Mouse (Mus musculus): ENCODE data around the gene Olfr266. TPM values are rescaled to one million over a fixed set of nuclear protein-coding genes. Genes with fewer than 3 reads are reported as not detected.

The Olfr266 gene
- polyA plus RNA-seq (2012; rRNA removed) (not detected in 2 replicates), polyA plus RNA-seq (2014; fragmentation: Nextera tagmentation; extraction: Ambion mirVana) (not detected in 2 replicates)

DNA sequence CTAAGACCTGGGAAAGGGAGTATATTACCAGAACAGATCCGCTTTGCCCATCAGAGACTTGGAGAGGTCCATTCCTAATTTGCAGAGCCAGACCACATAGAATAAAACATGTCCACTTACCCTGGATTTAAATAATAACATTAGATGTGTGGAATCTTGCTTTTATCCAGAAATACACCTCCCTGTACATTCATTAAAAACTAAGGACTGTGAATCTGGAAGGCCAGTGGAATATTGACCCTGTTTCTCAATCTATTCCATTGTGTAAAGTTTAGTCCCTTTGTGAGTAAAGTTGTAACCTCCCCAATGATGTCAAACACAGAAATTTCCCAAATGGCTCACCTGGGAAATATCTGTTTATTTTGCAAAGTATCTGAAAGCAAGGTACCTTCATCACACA lies at the start of gene Olfr266:
Olfr266 (minus strand) TSS at position 101 of the 400 bp plus-strand sequence.
- no peak within 1 kb of the TSS for H3K4me3 ChIP-seq (replicated peaks; ENCODE audit: low read length)

DNA sequence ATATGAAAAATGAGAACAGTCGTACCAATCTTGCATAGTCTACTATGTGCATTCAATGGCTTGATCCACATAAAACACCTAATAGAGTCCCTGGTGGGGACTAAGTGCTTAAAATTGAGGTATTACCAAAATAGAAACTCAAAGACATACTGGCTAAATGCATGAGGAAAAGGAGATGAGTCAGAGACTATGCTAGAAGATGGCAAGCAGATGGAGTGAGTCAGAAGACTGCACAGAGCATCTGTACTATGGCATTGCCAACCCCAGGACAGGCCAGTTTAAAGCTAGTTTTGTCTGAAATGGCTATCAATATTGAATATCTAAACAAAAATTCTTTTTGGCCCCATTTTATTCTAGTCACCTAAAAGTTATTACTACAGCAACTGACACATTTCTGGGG lies 49.5 kb upstream of the Olfr266 start:
- DNase-seq (ENCODE audit: low spot score), result no peak
- no peak for TF ChIP-seq POLR2A (IDR thresholded peaks at IDR 0.05; ENCODE audit: borderline replicate concordance, extremely low read depth, insufficient read depth, insufficient read length)
- ATAC-seq (ENCODE audit: low FRiP score, low read depth), result no peak
- H3K27ac ChIP-seq (replicated peaks; ENCODE audit: low read depth, low read length), result no peak overlapping the region
- H3K27me3 ChIP-seq (ENCODE audit: control insufficient read depth, insufficient read depth, low read length), result no peaks in the 10 kb centered on the region
- H3K4me1 ChIP-seq (ENCODE audit: control insufficient read depth, insufficient read depth, low read length), result no peaks in the 10 kb centered on the region
- 94% methylated on average over 1 of the region's 1 CpGs for WGBS
- no peak overlapping the region for H3K4me3 ChIP-seq (replicated peaks; ENCODE audit: low read length)
- no peak overlapping the region for H3K9ac ChIP-seq (ENCODE audit: low read depth, low read length, severe bottlenecking)
- H3K4me2 ChIP-seq (replicated peaks; ENCODE audit: low read depth, low read length, severe bottlenecking), result no peak overlapping the region
- no peaks in the 10 kb centered on the region for H3K36me3 ChIP-seq (ENCODE audit: control insufficient read depth, insufficient read depth, low read length)
- no peaks in the 10 kb centered on the region for H3K9me3 ChIP-seq (ENCODE audit: control insufficient read depth, low read length)

More for the DNA sequence above, at the start of gene Olfr266:
- no peak for TF ChIP-seq POLR2A (IDR thresholded peaks at IDR 0.05; ENCODE audit: borderline replicate concordance, extremely low read depth, insufficient read depth, insufficient read length)
- Histone ChIP-seq H3K4me2 (replicated peaks; ENCODE audit: low read depth, low read length, severe bottlenecking) (no peak within 1 kb of the TSS), H3K9ac (ENCODE audit: low read depth, low read length, severe bottlenecking) (no peak within 1 kb of the TSS), H3K27ac (replicated peaks; ENCODE audit: low read depth, low read length) (no peak within 1 kb of the TSS), H3K4me1 (ENCODE audit: control insufficient read depth, insufficient read depth, low read length) (no peaks in the 10 kb centered on the region), H3K27me3 (ENCODE audit: control insufficient read depth, insufficient read depth, low read length) (no peaks in the 10 kb centered on the region), H3K36me3 (ENCODE audit: control insufficient read depth, insufficient read depth, low read length) (no peaks in the 10 kb centered on the region), H3K9me3 (ENCODE audit: control insufficient read depth, low read length) (peaks cover under 1% of the 10 kb centered on the region; the same call in 1 of the 2 replicates)
- no peak for DNase-seq (ENCODE audit: low spot score)
- ATAC-seq (ENCODE audit: low FRiP score, low read depth), result no peak
- WGBS, result 87% methylated on average over 1 of the region's 1 CpGs

DNA sequence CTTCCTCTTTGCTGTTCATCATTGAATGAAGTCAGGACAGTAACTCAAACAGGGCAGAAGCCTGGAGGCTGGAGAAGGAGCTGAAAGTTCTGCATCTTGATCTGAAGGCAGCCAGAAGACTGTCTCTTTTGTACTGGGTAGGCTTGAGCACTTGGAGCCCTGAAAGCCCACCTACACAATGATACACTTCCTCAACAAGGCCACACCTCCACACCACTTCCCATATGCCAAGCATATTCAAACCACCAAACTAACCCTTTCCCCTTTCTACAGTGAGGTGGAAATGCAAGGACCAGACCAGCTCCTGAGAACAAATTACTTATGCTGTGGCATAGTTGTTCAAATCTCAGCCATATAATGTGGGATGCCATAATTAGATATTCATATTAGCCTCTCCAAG lies 46.8 kb upstream of the Olfr266 start:
- ATAC-seq (ENCODE audit: low FRiP score, low read depth), result no peak
- no peaks in the 10 kb centered on the region for H3K27me3 ChIP-seq (ENCODE audit: control insufficient read depth, insufficient read depth, low read length)

DNA sequence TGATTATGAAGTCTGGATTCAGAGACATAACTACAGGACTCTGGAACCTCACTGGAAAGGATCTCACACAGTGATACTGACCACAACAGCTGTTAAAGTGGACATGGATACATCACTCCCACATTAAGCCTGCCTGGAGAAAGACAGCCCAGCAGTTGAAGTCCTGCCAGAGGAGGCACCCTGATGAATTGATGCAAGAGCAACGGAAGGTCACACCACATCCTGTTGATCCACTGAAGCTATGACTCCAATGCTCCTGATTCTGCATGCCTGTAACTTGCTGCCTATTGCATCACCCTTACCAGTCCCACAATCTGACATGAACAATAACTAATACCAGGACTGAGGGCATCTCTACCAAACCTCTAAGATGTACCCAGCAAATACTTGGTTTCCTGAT lies 6.0 kb upstream of the Olfr266 start:
- no peaks in the 10 kb centered on the region for H3K4me1 ChIP-seq (ENCODE audit: control insufficient read depth, insufficient read depth, low read length)
- H3K36me3 ChIP-seq (ENCODE audit: control insufficient read depth, insufficient read depth, low read length), result no peaks in the 10 kb centered on the region
- TF ChIP-seq POLR2A (IDR thresholded peaks at IDR 0.05; ENCODE audit: borderline replicate concordance, extremely low read depth, insufficient read depth, insufficient read length), result no peak
- no peak for ATAC-seq (ENCODE audit: low FRiP score, low read depth)
- H3K4me2 ChIP-seq (replicated peaks; ENCODE audit: low read depth, low read length, severe bottlenecking), result no peak overlapping the region
- H3K9me3 ChIP-seq (ENCODE audit: control insufficient read depth, low read length), result 0 out of 2 replicates have a peak, but pooled peaks cover 5% of the 10 kb centered on the region
- no peaks in the 10 kb centered on the region for H3K27me3 ChIP-seq (ENCODE audit: control insufficient read depth, insufficient read depth, low read length)
- H3K4me3 ChIP-seq (replicated peaks; ENCODE audit: low read length), result no peak overlapping the region
- no peak overlapping the region for H3K27ac ChIP-seq (replicated peaks; ENCODE audit: low read depth, low read length)
- no peak overlapping the region for H3K9ac ChIP-seq (ENCODE audit: low read depth, low read length, severe bottlenecking)
- WGBS, result 53% methylated on average over 1 of the region's 1 CpGs
- DNase-seq (ENCODE audit: low spot score), result no peak

More for the DNA sequence above, 46.8 kb upstream of the Olfr266 start:
- Histone ChIP-seq H3K4me1 (ENCODE audit: control insufficient read depth, insufficient read depth, low read length) (no peaks in the 10 kb centered on the region), H3K4me3 (replicated peaks; ENCODE audit: low read length) (no peak overlapping the region), H3K4me2 (replicated peaks; ENCODE audit: low read depth, low read length, severe bottlenecking) (no peak overlapping the region), H3K9me3 (ENCODE audit: control insufficient read depth, low read length) (no peaks in the 10 kb centered on the region), H3K36me3 (ENCODE audit: control insufficient read depth, insufficient read depth, low read length) (no peaks in the 10 kb centered on the region), H3K27ac (replicated peaks; ENCODE audit: low read depth, low read length) (no peak overlapping the region), H3K9ac (ENCODE audit: low read depth, low read length, severe bottlenecking) (no peak overlapping the region)
- DNase-seq (ENCODE audit: low spot score), result no peak
- no peak for TF ChIP-seq POLR2A (IDR thresholded peaks at IDR 0.05; ENCODE audit: borderline replicate concordance, extremely low read depth, insufficient read depth, insufficient read length)

DNA sequence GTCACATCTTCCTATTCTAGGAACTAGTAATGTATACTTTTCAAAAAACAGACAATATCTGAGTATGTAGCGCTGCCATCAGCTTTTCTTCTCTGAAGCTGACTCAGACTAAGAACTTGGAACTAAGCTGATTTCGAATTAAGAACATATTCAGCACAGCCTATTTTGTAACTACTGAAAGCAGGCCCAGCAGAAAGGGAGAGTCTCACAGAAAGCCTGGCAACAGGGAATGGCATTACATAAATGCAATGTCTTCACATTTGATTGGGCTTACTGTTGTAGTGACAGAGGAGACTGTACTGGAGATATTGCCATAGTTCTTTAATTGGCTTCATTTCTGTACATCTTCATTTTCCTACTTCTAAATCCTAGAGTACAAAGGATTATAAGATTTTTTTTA lies 8.4 kb downstream of the Olfr266 start:
- DNase-seq (ENCODE audit: low spot score) (no peak), ATAC-seq (ENCODE audit: low FRiP score, low read depth) (no peak)
- Histone ChIP-seq H3K4me2 (replicated peaks; ENCODE audit: low read depth, low read length, severe bottlenecking) (no peak overlapping the region), H3K27me3 (ENCODE audit: control insufficient read depth, insufficient read depth, low read length) (no peaks in the 10 kb centered on the region), H3K4me3 (replicated peaks; ENCODE audit: low read length) (no peak overlapping the region), H3K9ac (ENCODE audit: low read depth, low read length, severe bottlenecking) (no peak overlapping the region), H3K4me1 (ENCODE audit: control insufficient read depth, insufficient read depth, low read length) (no peaks in the 10 kb centered on the region), H3K9me3 (ENCODE audit: control insufficient read depth, low read length) (no peaks in the 10 kb centered on the region), H3K27ac (replicated peaks; ENCODE audit: low read depth, low read length) (no peak overlapping the region), H3K36me3 (ENCODE audit: control insufficient read depth, insufficient read depth, low read length) (no peaks in the 10 kb centered on the region)
- no peak for TF ChIP-seq POLR2A (IDR thresholded peaks at IDR 0.05; ENCODE audit: borderline replicate concordance, extremely low read depth, insufficient read depth, insufficient read length)
- WGBS, result 79% methylated on average over 2 of the region's 2 CpGs
